Mouse (Mus musculus): ENCODE measurements around the gene Haao. TPM values are rescaled to one million over a fixed set of nuclear protein-coding genes. Genes with fewer than 3 reads are reported as not detected.

Haao gene
- polyA plus RNA-seq, 1 experiment from 2014 or later, result 0.25 TPM

- Histone ChIP-seq H3K36me3 (replicated peaks) (peaks cover 10% of the 10 kb centered on the region), H3K4me3 (no peak overlapping the region), H3K9me3 (no peaks in the 10 kb centered on the region), H3K27ac (no peak overlapping the region), H3K4me1 (peaks cover 4% of the 10 kb centered on the region; the same call in 1 of the 2 replicates), H3K27me3 (ENCODE audit: poor library complexity, severe bottlenecking) (no peaks in the 10 kb centered on the region)
- DNase-seq (ENCODE audit: extremely low spot score, low spot score), result no peak
- 97% methylated on average over 17 of the region's 17 CpGs for WGBS
These were observed 52.6 kb downstream of the Haao start for GRCm38 (mm10) chr17:83795121-83795520.

- DNase-seq (ENCODE audit: extremely low spot score, low spot score), result no peak
- Histone ChIP-seq H3K27ac (no peak overlapping the region), H3K4me3 (no peak overlapping the region), H3K9me3 (no peaks in the 10 kb centered on the region), H3K4me1 (peaks cover 12% of the 10 kb centered on the region; the same call in 1 of the 2 replicates), H3K27me3 (ENCODE audit: poor library complexity, severe bottlenecking) (no peaks in the 10 kb centered on the region), H3K36me3 (replicated peaks) (peaks cover 13% of the 10 kb centered on the region)
- WGBS, result 88% methylated on average over 23 of the region's 23 CpGs
These were observed 55.4 kb downstream of the Haao start for GRCm38 (mm10) chr17:83792388-83792787.

- H3K4me3 ChIP-seq, result no peak overlapping the region
- H3K36me3 ChIP-seq (replicated peaks), result peaks cover 13% of the 10 kb centered on the region
- WGBS, result 88% methylated on average over 5 of the region's 5 CpGs
- DNase-seq (ENCODE audit: extremely low spot score, low spot score), result no peak
- H3K4me1 ChIP-seq, result peaks cover 12% of the 10 kb centered on the region; the same call in 1 of the 2 replicates
- no peak overlapping the region for H3K27ac ChIP-seq
- no peaks in the 10 kb centered on the region for H3K9me3 ChIP-seq
- H3K27me3 ChIP-seq (ENCODE audit: poor library complexity, severe bottlenecking), result no peaks in the 10 kb centered on the region
These were observed 57.6 kb downstream of the Haao start for GRCm38 (mm10) chr17:83790158-83790557.

- Histone ChIP-seq H3K9me3 (no peaks in the 10 kb centered on the region), H3K27me3 (ENCODE audit: poor library complexity, severe bottlenecking) (no peaks in the 10 kb centered on the region), H3K4me1 (peaks cover 9% of the 10 kb centered on the region), H3K27ac (no peak overlapping the region), H3K36me3 (replicated peaks) (peaks cover 12% of the 10 kb centered on the region; the same call in 1 of the 2 replicates), H3K4me3 (no peak overlapping the region)
- 94% methylated on average over 6 of the region's 6 CpGs for WGBS
- no peak for DNase-seq (ENCODE audit: extremely low spot score, low spot score)
These were observed 61.3 kb downstream of the Haao start for GRCm38 (mm10) chr17:83786418-83786817.

GRCm38 (mm10) chr17:83782740-83783139 is 65.0 kb downstream of the Haao start:
- Histone ChIP-seq H3K4me3 (no peak overlapping the region), H3K27me3 (ENCODE audit: poor library complexity, severe bottlenecking) (no peaks in the 10 kb centered on the region), H3K27ac (no peak overlapping the region), H3K36me3 (replicated peaks) (peaks cover 14% of the 10 kb centered on the region; the same call in 1 of the 2 replicates), H3K9me3 (no peaks in the 10 kb centered on the region), H3K4me1 (no peaks in the 10 kb centered on the region; the same call in 1 of the 2 replicates)
- DNase-seq (ENCODE audit: extremely low spot score, low spot score), result no peak
- WGBS, result 76% methylated on average over 5 of the region's 5 CpGs

Other genes starting within 250 kb of the Haao start
- not detected in 2 replicates for gene Kcng3, start 216.1 kb downstream of the Haao start, polyA plus RNA-seq (2016; fragmentation: Nextera tagmentation; extraction: Ambion mirVana)
- gene Mta3, start 141.8 kb downstream of the Haao start, polyA plus RNA-seq (2016; fragmentation: Nextera tagmentation; extraction: Ambion mirVana), result 31.8 and 34.0 TPM in 2 replicates